Mouse (Mus musculus) CH12.LX (cell line): ENCODE measurements around the gene Tpm1. TPM values are rescaled to one million over a fixed set of nuclear protein-coding genes. Genes with fewer than 3 reads are reported as not detected.

ENCODE experiments used
- DNase-seq: peaks from one replicate; pipeline ENCODE4 v3.0.0-alpha.2; 2013; ENCODE audit errors: extremely low read depth
- H3K27ac ChIP-seq: 2 replicates; pipeline ENCODE4 v1.5.1; 2012; ENCODE audit warnings: low read depth, mild to moderate bottlenecking, control low read depth, moderate library complexity; ENCODE audit not compliant: insufficient read depth
- H3K27me3 ChIP-seq: replicated peaks from 2 replicates; pipeline ENCODE3; 2012; ENCODE audit warnings: inconsistent platforms
- H3K36me3 ChIP-seq, 2 experiments: replicated peaks in 1 of 2; 2 replicates each; pipeline versions ENCODE3 to v1.6.1; 2012; ENCODE audit warnings: inconsistent platforms in 1 of 2, low read length in 1 of 2, mild to moderate bottlenecking in 1 of 2, mixed read lengths in 1 of 2, moderate library complexity in 1 of 2; ENCODE audit not compliant: control insufficient read depth in 1 of 2, insufficient read depth in 1 of 2
- H3K4me1 ChIP-seq, 2 experiments: 2 replicates each; pipeline ENCODE4 v1.6.1; 2012; ENCODE audit warnings: inconsistent platforms in 1 of 2, moderate library complexity in 1 of 2; ENCODE audit not compliant: insufficient read depth in 2 of 2, control insufficient read depth in 1 of 2
- H3K4me2 ChIP-seq: 2 replicates; pipeline ENCODE4 v1.6.1; 2012; ENCODE audit warnings: low read depth, mild to moderate bottlenecking, control low read depth; ENCODE audit not compliant: poor library complexity, insufficient read depth, severe bottlenecking
- H3K4me3 ChIP-seq, 3 experiments: fragments of 150-350 bp in 1 of 3; sonication (generic) in 1 of 3; replicated peaks in 1 of 3; 2 replicates each; pipeline versions ENCODE3 to v1.5.1; 2011 to 2012; ENCODE audit warnings: low read depth in 2 of 3, low read length in 2 of 3, mild to moderate bottlenecking in 2 of 3, moderate library complexity in 2 of 3, control low read depth in 1 of 3, improper control_type of control experiment in 1 of 3, inconsistent platforms in 1 of 3, mixed read lengths in 1 of 3; ENCODE audit not compliant: poor library complexity in 1 of 3
- H3K79me2 ChIP-seq: replicated peaks from 2 replicates; pipeline ENCODE4 v1.6.1; 2012; ENCODE audit warnings: mild to moderate bottlenecking, moderate library complexity; ENCODE audit not compliant: control insufficient read depth, poor library complexity, insufficient read depth, severe bottlenecking; ENCODE audit errors: extremely low read depth
- H3K9ac ChIP-seq: 2 replicates; pipeline ENCODE4 v1.6.1; 2012; ENCODE audit warnings: low read depth, mild to moderate bottlenecking, control low read depth, moderate library complexity; ENCODE audit not compliant: insufficient read depth
- H3K9me3 ChIP-seq: replicated peaks from 2 replicates; pipeline ENCODE3; 2012; ENCODE audit warnings: low read length, inconsistent platforms, mixed read lengths
- BHLHE40 ChIP-seq: IDR thresholded peaks from 2 replicates; pipeline ENCODE4 v1.6.1; 2011; ENCODE audit warnings: mild to moderate bottlenecking, low read depth, low read length, improper control_type of control experiment
- CHD1 ChIP-seq: IDR thresholded peaks from 2 replicates; pipeline ENCODE4 v1.6.1; 2012; ENCODE audit warnings: low read depth, low read length, improper control_type of control experiment, inconsistent platforms
- CHD2 ChIP-seq: IDR thresholded peaks from 2 replicates; pipeline ENCODE4 v1.6.1; 2011; ENCODE audit warnings: low read length, improper control_type of control experiment
- CTCF ChIP-seq, 2 experiments: IDR thresholded peaks in 1 of 2; conservative IDR thresholded peaks in 1 of 2; 2 replicates each; pipeline ENCODE4 v1.5.1; 2011 to 2012; ENCODE audit warnings: low read depth in 2 of 2, low read length in 2 of 2, improper control_type of control experiment in 1 of 2, inconsistent platforms in 1 of 2, mild to moderate bottlenecking in 1 of 2, moderate library complexity in 1 of 2
- E2F4 ChIP-seq: IDR thresholded peaks from 2 replicates; pipeline ENCODE4 v1.6.1; 2011; ENCODE audit warnings: low read depth, low read length, improper control_type of control experiment; ENCODE audit not compliant: insufficient replicate concordance
- ELF1 ChIP-seq: IDR thresholded peaks from 2 replicates; pipeline ENCODE4 v1.6.1; 2014; ENCODE audit warnings: low read depth, mild to moderate bottlenecking, inconsistent platforms, low read length, improper control_type of control experiment
- EP300 ChIP-seq: IDR thresholded peaks from 2 replicates; pipeline ENCODE4 v1.6.1; 2011; ENCODE audit warnings: low read length, improper control_type of control experiment
- ETS1 ChIP-seq: conservative IDR thresholded peaks from 2 replicates; pipeline ENCODE4 v1.6.1; 2012; ENCODE audit warnings: low read depth, mild to moderate bottlenecking, inconsistent platforms, low read length, improper control_type of control experiment, moderate library complexity
- GABPA ChIP-seq: IDR thresholded peaks from 2 replicates; pipeline ENCODE4 v1.6.1; 2012; ENCODE audit warnings: low read depth, low read length, improper control_type of control experiment, inconsistent platforms; ENCODE audit not compliant: insufficient replicate concordance
- IRF4 ChIP-seq: IDR thresholded peaks from 2 replicates; pipeline ENCODE4 v1.6.1; 2014; ENCODE audit warnings: low read depth, mild to moderate bottlenecking, inconsistent platforms, low read length, improper control_type of control experiment
- JUN ChIP-seq: IDR thresholded peaks from 2 replicates; pipeline ENCODE4 v1.6.1; 2011; ENCODE audit warnings: low read depth, mild to moderate bottlenecking, low read length, improper control_type of control experiment, moderate library complexity; ENCODE audit not compliant: insufficient read depth
- JUND ChIP-seq: conservative IDR thresholded peaks from 2 replicates; pipeline ENCODE4 v1.6.1; 2011; ENCODE audit warnings: low read depth, low read length, improper control_type of control experiment
- KAT2A ChIP-seq: IDR thresholded peaks from 2 replicates; pipeline ENCODE4 v1.6.1; 2012; ENCODE audit warnings: low read length, improper control_type of control experiment, inconsistent platforms; ENCODE audit not compliant: insufficient replicate concordance
- MAZ ChIP-seq: IDR thresholded peaks from 2 replicates; pipeline ENCODE4 v1.6.1; 2012; ENCODE audit warnings: low read depth, mild to moderate bottlenecking, inconsistent platforms, low read length, improper control_type of control experiment, moderate library complexity
- MEF2A ChIP-seq: IDR thresholded peaks from 2 replicates; pipeline ENCODE4 v1.6.1; 2014; ENCODE audit warnings: low read depth, mild to moderate bottlenecking, inconsistent platforms, low read length, improper control_type of control experiment, borderline replicate concordance
- MYC ChIP-seq: IDR thresholded peaks from 2 replicates; pipeline ENCODE4 v1.6.1; 2011; ENCODE audit warnings: low read depth, mild to moderate bottlenecking, improper control_type of control experiment, low read length
- NELFE ChIP-seq: IDR thresholded peaks from 2 replicates; pipeline ENCODE4 v1.6.1; 2011; ENCODE audit warnings: low read depth, low read length, improper control_type of control experiment
- NRF1 ChIP-seq: IDR thresholded peaks from 2 replicates; pipeline ENCODE4 v1.6.1; 2014; ENCODE audit warnings: low read depth, mild to moderate bottlenecking, inconsistent platforms, low read length, improper control_type of control experiment, moderate library complexity
- POLR2A ChIP-seq: IDR thresholded peaks from 2 replicates; pipeline ENCODE4 v1.6.1; 2011; ENCODE audit warnings: low read depth, mild to moderate bottlenecking, improper control_type of control experiment, low read length
- POLR2AphosphoS2 ChIP-seq: IDR thresholded peaks from 2 replicates; pipeline ENCODE4 v1.6.1; 2011; ENCODE audit warnings: low read depth, low read length, improper control_type of control experiment
- RAD21 ChIP-seq: IDR thresholded peaks from 2 replicates; pipeline ENCODE4 v1.6.1; 2011; ENCODE audit warnings: low read depth, mild to moderate bottlenecking, low read length, improper control_type of control experiment, moderate library complexity
- UBTF ChIP-seq: IDR thresholded peaks from 2 replicates; pipeline ENCODE4 v1.6.1; 2012; ENCODE audit warnings: low read depth, mild to moderate bottlenecking, inconsistent platforms, low read length, improper control_type of control experiment, moderate library complexity
- USF1 ChIP-seq: IDR thresholded peaks from 2 replicates; pipeline ENCODE4 v1.6.1; 2014; ENCODE audit warnings: low read depth, mild to moderate bottlenecking, inconsistent platforms, low read length, improper control_type of control experiment
- USF2 ChIP-seq: conservative IDR thresholded peaks from 2 replicates; pipeline ENCODE4 v1.6.1; 2011; ENCODE audit warnings: low read depth, low read length, improper control_type of control experiment
- ZKSCAN1 ChIP-seq: IDR thresholded peaks from 2 replicates; pipeline ENCODE4 v1.6.1; 2012; ENCODE audit warnings: low read depth, inconsistent platforms, low read length, improper control_type of control experiment, borderline replicate concordance
- ZMIZ1 ChIP-seq: IDR thresholded peaks from 2 replicates; pipeline ENCODE4 v1.6.1; 2012; ENCODE audit warnings: low read depth, mild to moderate bottlenecking, inconsistent platforms, low read length, improper control_type of control experiment
- dilution Hi-C: fragments of 300-500 bp; cut with MboI; formaldehyde crosslinking; loops from 2 replicates; pipeline ENCODE4 v1.14.3; 2020; ENCODE audit warnings: low sequenced_read_pairs; ENCODE audit not compliant: extremely low pct_unique_long_range_greater_than_20kb, extremely low pct_ligation_motif_present
- in situ Hi-C: fragments of 300-500 bp; cut with MboI; formaldehyde crosslinking; loops from 3 replicates; pipeline ENCODE4 v1.14.3; 2019; ENCODE audit warnings: low sequenced_read_pairs, low pct_ligation_motif_present, low pct_unique_long_range_greater_than_20kb, mixed read lengths
- polyA plus RNA-seq: library from polyadenylated mRNA; unstranded; fragments of >175 nt; gene quantifications from 2 replicates; pipeline ENCODE4 v1.2.1, GENCODE M21; 2012; ENCODE audit warnings: low read depth; ENCODE audit not compliant: insufficient read length
- total RNA-seq, 2 experiments: library from RNA; depleted of rRNA; stranded (reverse); fragments of 300-350 nt in 1 of 2; fragments of >200 nt in 1 of 2; gene quantifications; 2 replicates each; pipeline ENCODE4 v1.2.3; 2012 to 2014

Tpm1 gene
- total and polyA plus RNA-seq, 3 experiments = 34.6 to 178 (median 63.1) TPM

DNA sequence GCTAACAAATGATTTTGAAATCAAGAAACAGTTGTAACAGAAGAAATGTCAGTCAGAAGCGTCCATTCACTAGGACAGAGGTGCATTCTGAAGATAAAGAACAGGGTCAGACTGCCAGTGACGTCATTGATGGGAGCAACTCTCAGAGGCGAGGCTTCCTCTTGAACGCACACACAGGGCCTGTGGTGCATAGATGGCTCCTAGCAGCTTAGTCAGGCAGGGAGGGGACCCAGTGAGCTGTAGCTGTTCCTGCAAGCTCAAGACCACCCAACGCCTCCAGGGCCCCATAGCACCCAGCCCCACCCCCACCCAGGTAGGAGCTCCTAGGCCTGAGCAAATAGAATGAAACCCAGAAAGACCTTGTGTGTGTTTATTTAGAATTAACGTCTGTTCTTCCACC is 21.9 kb upstream of the Tpm1 start:
- DNase-seq = no peak
- no peak for TF ChIP-seq ZMIZ1
- no peak for TF ChIP-seq IRF4
- TF ChIP-seq POLR2AphosphoS2 = no peak
- TF ChIP-seq CHD2 = no peak
- no peak for TF ChIP-seq GABPA
- TF ChIP-seq MEF2A = no peak
- no peak for TF ChIP-seq ETS1
- TF ChIP-seq USF1 = no peak
- TF ChIP-seq JUN = no peak
- no peak for TF ChIP-seq CHD1
- TF ChIP-seq BHLHE40 = no peak
- TF ChIP-seq MYC = no peak
- TF ChIP-seq UBTF = no peak
- TF ChIP-seq E2F4 = no peak
- TF ChIP-seq ELF1 = no peak
- no peak for TF ChIP-seq RAD21
- no peak for TF ChIP-seq POLR2A
- no peak for TF ChIP-seq MAZ
- TF ChIP-seq USF2 = no peak
- TF ChIP-seq KAT2A = no peak
- Histone ChIP-seq H3K4me1 (no peaks in the 10 kb centered on the region), H3K9ac (no peak overlapping the region), H3K36me3 (no peaks in the 10 kb centered on the region), H3K9me3 (no peaks in the 10 kb centered on the region), H3K4me2 (no peak overlapping the region), H3K79me2 (no peaks in the 10 kb centered on the region), H3K4me3 (no peak overlapping the region), H3K27ac (no peak overlapping the region), H3K27me3 (no peaks in the 10 kb centered on the region)
- in situ Hi-C loops (no loop called here), dilution Hi-C loops (no loop called here)

GRCm38 (mm10) chr9:67066616-67067015 is 17.4 kb upstream of the Tpm1 start:
- Histone ChIP-seq H3K79me2 (no peaks in the 10 kb centered on the region), H3K9me3 (no peaks in the 10 kb centered on the region), H3K27ac (no peak overlapping the region), H3K4me3 (no peak overlapping the region), H3K4me1 (no peaks in the 10 kb centered on the region), H3K27me3 (no peaks in the 10 kb centered on the region), H3K9ac (no peak overlapping the region), H3K36me3 (no peaks in the 10 kb centered on the region), H3K4me2 (no peak overlapping the region)
- TF ChIP-seq IRF4 = no peak
- no peak for TF ChIP-seq MAZ
- no peak for TF ChIP-seq EP300
- TF ChIP-seq UBTF = no peak
- no peak for TF ChIP-seq CHD1
- no peak for TF ChIP-seq MYC
- TF ChIP-seq USF2 = no peak
- no peak for TF ChIP-seq JUN
- no peak for TF ChIP-seq RAD21
- no peak for TF ChIP-seq CTCF (conservative IDR thresholded peaks at IDR 0.05 in 1 of 2, IDR thresholded peaks at IDR 0.05 in 1 of 2; ENCODE audit: low read depth in 2 of 2, low read length in 2 of 2)
- no peak for TF ChIP-seq NELFE
- no peak for TF ChIP-seq NRF1
- TF ChIP-seq ELF1 = no peak
- TF ChIP-seq ZKSCAN1 = no peak
- no peak for TF ChIP-seq BHLHE40
- no peak for TF ChIP-seq JUND
- dilution Hi-C loops = no loop called here
- DNase-seq = no peak
- in situ Hi-C loops = no loop called here
